Mouse (Mus musculus) bone marrow macrophage, adult 2 months (primary cell): ENCODE measurements around the gene Kcng4. TPM values are rescaled to one million over a fixed set of nuclear protein-coding genes. Genes with fewer than 3 reads are reported as not detected.

Experiments used
- H3K27ac ChIP-seq: 2 replicates; pipeline ENCODE4 v1.5.1; 2012; ENCODE audit warnings: low read depth, low read length; ENCODE audit not compliant: insufficient read depth
- H3K4me1 ChIP-seq: 2 replicates; pipeline ENCODE4 v1.6.1; 2012; ENCODE audit warnings: low read length; ENCODE audit not compliant: control insufficient read depth, insufficient read depth
- H3K4me3 ChIP-seq: 2 replicates; pipeline ENCODE4 v1.5.1; 2012; ENCODE audit warnings: mild to moderate bottlenecking, low read length, moderate library complexity; ENCODE audit not compliant: insufficient read depth
- CTCF ChIP-seq: IDR thresholded peaks from 2 replicates; pipeline ENCODE4 v1.5.1; 2012; ENCODE audit warnings: low read depth, mild to moderate bottlenecking, low read length, moderate library complexity
- POLR2A ChIP-seq: IDR thresholded peaks from 2 replicates; pipeline ENCODE4 v1.6.1; 2012; ENCODE audit warnings: mild to moderate bottlenecking, low read depth, low read length, borderline replicate concordance
- polyA plus RNA-seq: library from polyadenylated mRNA; stranded (reverse); fragments of >200 nt; gene quantifications from 2 replicates; pipeline ENCODE4 v1.2.4, GENCODE M21; 2012; ENCODE audit not compliant: missing spikeins, insufficient read depth, insufficient read length

Kcng4 gene
- polyA plus RNA-seq, 1 experiment = not detected

- no peaks in the 10 kb centered on the region for H3K4me1 ChIP-seq
- TF ChIP-seq POLR2A = no peak
- TF ChIP-seq CTCF = no peak
- H3K4me3 ChIP-seq = no peak overlapping the region
- H3K27ac ChIP-seq = no peak overlapping the region
Measured at GRCm38 (mm10) chr8:119644429-119644960, 9.0 kb upstream of the Kcng4 start.

GRCm38 (mm10) chr8:119642960-119643359 is 7.5 kb upstream of the Kcng4 start:
- TF ChIP-seq CTCF = no peak
- TF ChIP-seq POLR2A = no peak
- no peak overlapping the region for H3K27ac ChIP-seq
- no peaks in the 10 kb centered on the region for H3K4me1 ChIP-seq
- no peak overlapping the region for H3K4me3 ChIP-seq

- no peak overlapping the region for H3K27ac ChIP-seq
- TF ChIP-seq POLR2A (no peak), CTCF (no peak)
- no peak overlapping the region for H3K4me3 ChIP-seq
- H3K4me1 ChIP-seq = no peaks in the 10 kb centered on the region
Measured at GRCm38 (mm10) chr8:119641058-119641457, 5.6 kb upstream of the Kcng4 start.

- TF ChIP-seq CTCF (no peak), POLR2A (no peak)
- Histone ChIP-seq H3K27ac (no peak overlapping the region), H3K4me1 (0 out of 2 replicates have a peak, but pooled peaks cover 1% of the 10 kb centered on the region), H3K4me3 (no peak overlapping the region)
Measured at GRCm38 (mm10) chr8:119639798-119640197, 4.3 kb upstream of the Kcng4 start.

- TF ChIP-seq CTCF (no peak), POLR2A (no peak)
Measured at GRCm38 (mm10) chr8:119638261-119638660, 2.8 kb upstream of the Kcng4 start.

GRCm38 (mm10) chr8:119637381-119637780 is 1.9 kb upstream of the Kcng4 start:
- H3K4me1 ChIP-seq = 0 out of 2 replicates have a peak, but pooled peaks cover 3% of the 10 kb centered on the region
- no peak for TF ChIP-seq POLR2A
- no peak for TF ChIP-seq CTCF
- no peak overlapping the region for H3K27ac ChIP-seq
- H3K4me3 ChIP-seq = no peak overlapping the region

More at GRCm38 (mm10) chr8:119638261-119638660, 2.8 kb upstream of the Kcng4 start:
- Histone ChIP-seq H3K27ac (no peak overlapping the region), H3K4me3 (no peak overlapping the region), H3K4me1 (0 out of 2 replicates have a peak, but pooled peaks cover 3% of the 10 kb centered on the region)

GRCm38 (mm10) chr8:119636766-119637165 is 1.3 kb upstream of the Kcng4 start:
- no peak overlapping the region for H3K27ac ChIP-seq

GRCm38 (mm10) chr8:119635958-119636357 is 478 bp upstream of the Kcng4 start:
- Histone ChIP-seq H3K4me3 (no peak overlapping the region), H3K27ac (no peak overlapping the region), H3K4me1 (0 out of 2 replicates have a peak, but pooled peaks cover 3% of the 10 kb centered on the region)
- no peak for TF ChIP-seq POLR2A
- TF ChIP-seq CTCF = no peak

More at GRCm38 (mm10) chr8:119636766-119637165, 1.3 kb upstream of the Kcng4 start:
- H3K4me3 ChIP-seq = no peak overlapping the region
- TF ChIP-seq POLR2A (no peak), CTCF (no peak)
- H3K4me1 ChIP-seq = 0 out of 2 replicates have a peak, but pooled peaks cover 3% of the 10 kb centered on the region

- Histone ChIP-seq H3K4me1 (0 out of 2 replicates have a peak, but pooled peaks cover 3% of the 10 kb centered on the region), H3K27ac (no peak overlapping the region), H3K4me3 (no peak overlapping the region)
- TF ChIP-seq CTCF = no peak
- TF ChIP-seq POLR2A = no peak
Measured at GRCm38 (mm10) chr8:119634616-119635336, 704 bp downstream of the Kcng4 start.

- Histone ChIP-seq H3K27ac (no peak overlapping the region), H3K4me1 (0 out of 2 replicates have a peak, but pooled peaks cover 3% of the 10 kb centered on the region), H3K4me3 (no peak overlapping the region)
- TF ChIP-seq POLR2A (no peak), CTCF (no peak)
Measured at GRCm38 (mm10) chr8:119632909-119633308, 2.6 kb downstream of the Kcng4 start.
